Mouse (Mus musculus) limb, embryonic 15.5 days (tissue): ENCODE measurements around the gene Ccdc93. TPM values are rescaled to one million over a fixed set of nuclear protein-coding genes. Genes with fewer than 3 reads are reported as not detected.

Experiments used
- ATAC-seq: fragments of 200-750 bp; cut with Nextera tagmentation; 2 replicates; pipeline ENCODE4 v1.8.0; 2017; ENCODE audit warnings: low read depth, moderate TSS enrichment; ENCODE audit not compliant: insufficient number of reproducible peaks, low FRiP score, low TSS enrichment
- H3K27ac ChIP-seq: fragments of 300-500 bp; sonication (generic); 2 replicates; pipeline ENCODE4 v1.5.1; 2015; ENCODE audit warnings: moderate library complexity, mild to moderate bottlenecking, inconsistent platforms
- H3K27me3 ChIP-seq: fragments of 300-500 bp; sonication (generic); 2 replicates; pipeline ENCODE4 v1.6.1; 2015; ENCODE audit warnings: inconsistent platforms
- H3K36me3 ChIP-seq: fragments of 300-500 bp; sonication (generic); 2 replicates; pipeline ENCODE4 v1.6.1; 2015; ENCODE audit warnings: inconsistent platforms
- H3K4me1 ChIP-seq: fragments of 300-500 bp; sonication (generic); 2 replicates; pipeline ENCODE4 v1.6.1; 2015; ENCODE audit warnings: inconsistent platforms
- H3K4me2 ChIP-seq: fragments of 300-500 bp; sonication (generic); 2 replicates; pipeline ENCODE4 v1.6.1; 2015; ENCODE audit warnings: mild to moderate bottlenecking, inconsistent platforms
- H3K4me3 ChIP-seq: fragments of 300-500 bp; sonication (generic); 2 replicates; pipeline ENCODE4 v1.5.1; 2015; ENCODE audit warnings: mild to moderate bottlenecking, inconsistent platforms
- H3K9ac ChIP-seq: fragments of 300-500 bp; sonication (generic); 2 replicates; pipeline ENCODE4 v1.6.1; 2015; ENCODE audit warnings: inconsistent platforms
- H3K9me3 ChIP-seq: fragments of 300-500 bp; sonication (generic); 2 replicates; pipeline ENCODE4 v1.6.1; 2016; ENCODE audit warnings: inconsistent platforms
- WGBS: fragments of 180-500 bp; shearing (Covaris S2); methylation state at CpG from one replicate; pipeline ENCODE4 v1.1.7; 2015; 5-methylcytosine and 5-hydroxymethylcytosine counted together
- polyA plus RNA-seq: library from polyadenylated mRNA; unstranded; fragments of >200 nt; fragmentation: Nextera tagmentation; extraction: Ambion mirVana; gene quantifications from 2 replicates; pipeline ENCODE4 v1.2.1, GENCODE M21; 2015

The Ccdc93 gene
- polyA plus RNA-seq, 1 experiment from 2014 or later = 14.3 TPM

DNA sequence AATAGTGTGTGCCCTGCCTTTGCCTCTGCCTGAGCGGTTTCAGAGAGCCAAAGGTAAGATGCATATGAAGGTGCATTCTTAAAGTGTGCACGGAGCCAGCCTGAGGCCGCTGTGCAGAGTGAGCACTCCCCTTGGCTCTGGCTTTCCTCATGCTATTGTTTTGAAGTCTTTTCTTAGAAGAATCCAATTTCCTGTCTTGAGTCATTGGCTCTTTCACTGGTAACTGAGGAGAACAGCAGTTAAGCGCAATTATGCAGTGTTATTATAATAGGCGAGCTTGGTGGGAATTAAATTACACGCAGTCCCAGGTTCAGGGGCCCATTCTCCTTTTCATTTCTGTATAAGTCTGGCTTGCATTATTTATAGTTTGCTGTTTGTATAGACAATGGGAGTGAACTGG lies 21.6 kb downstream of the Ccdc93 start:
- H3K36me3 ChIP-seq = peaks cover 44% of the 10 kb centered on the region
- no peaks in the 10 kb centered on the region for H3K27me3 ChIP-seq
- no peak for ATAC-seq
- no peak overlapping the region for H3K4me2 ChIP-seq
- H3K4me1 ChIP-seq = no peaks in the 10 kb centered on the region; the same call in 1 of the 2 replicates
- H3K9ac ChIP-seq = no peak overlapping the region
- 53% methylated on average over 6 of the region's 6 CpGs for WGBS
- H3K4me3 ChIP-seq = no peak overlapping the region
- H3K9me3 ChIP-seq = no peaks in the 10 kb centered on the region
- peak overlapping the region; percentile 22; the same call in 1 of the 2 replicates for H3K27ac ChIP-seq

DNA sequence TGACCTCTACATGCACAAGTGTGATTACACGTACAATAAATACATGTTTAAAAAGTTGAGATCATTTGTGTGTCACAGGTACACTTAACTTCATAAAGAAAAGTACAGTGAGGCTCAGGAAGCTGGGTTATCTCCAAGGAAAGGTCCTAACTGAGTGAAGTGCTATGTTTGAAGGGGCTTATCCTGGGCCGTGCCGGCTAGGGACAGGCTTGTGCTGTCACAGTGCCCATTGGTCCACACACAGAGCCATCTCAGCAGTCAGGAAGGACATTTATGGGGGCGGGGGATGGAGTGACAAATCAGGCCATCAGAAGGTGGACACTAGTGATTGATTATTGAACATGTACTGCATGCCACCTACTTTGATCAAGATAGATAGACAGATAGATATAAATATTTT lies 22.2 kb downstream of the Ccdc93 start:
- no peak for ATAC-seq
- Histone ChIP-seq H3K9me3 (no peaks in the 10 kb centered on the region), H3K27ac (no peak overlapping the region)

DNA sequence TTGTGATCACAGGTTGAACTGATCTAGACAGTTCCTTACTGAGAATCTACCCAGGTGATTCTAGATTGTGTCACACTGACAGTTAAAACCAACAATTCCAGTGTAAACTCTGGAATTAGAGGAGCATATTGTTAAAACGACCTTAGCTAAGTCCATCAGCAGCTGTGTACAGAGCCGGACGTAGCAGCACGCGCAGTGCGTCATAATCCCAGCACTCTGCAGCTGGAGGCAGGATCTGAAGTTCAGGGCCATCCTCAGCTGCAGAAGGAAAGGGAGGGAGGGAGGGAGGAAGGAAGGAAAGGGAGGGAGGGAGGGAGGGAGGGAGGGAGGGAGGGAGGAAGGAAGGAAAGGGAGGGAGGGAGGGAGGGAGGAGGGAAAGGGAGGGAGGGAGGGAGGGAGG lies 24.1 kb downstream of the Ccdc93 start:
- Histone ChIP-seq H3K4me2 (no peak overlapping the region), H3K27me3 (no peaks in the 10 kb centered on the region), H3K9me3 (no peaks in the 10 kb centered on the region), H3K27ac (no peak overlapping the region), H3K9ac (no peak overlapping the region), H3K4me3 (no peak overlapping the region), H3K4me1 (no peaks in the 10 kb centered on the region; the same call in 1 of the 2 replicates), H3K36me3 (peaks cover 26% of the 10 kb centered on the region)
- WGBS = 62% methylated on average over 6 of the region's 6 CpGs
- no peak for ATAC-seq

More for the DNA sequence above, 22.2 kb downstream of the Ccdc93 start:
- H3K27me3 ChIP-seq = no peaks in the 10 kb centered on the region
- peaks cover 40% of the 10 kb centered on the region for H3K36me3 ChIP-seq
- H3K9ac ChIP-seq = no peak overlapping the region
- 88% methylated on average over 4 of the region's 4 CpGs for WGBS
- no peak overlapping the region for H3K4me2 ChIP-seq
- H3K4me3 ChIP-seq = no peak overlapping the region
- H3K4me1 ChIP-seq = no peaks in the 10 kb centered on the region; the same call in 1 of the 2 replicates

- peaks cover 41% of the 10 kb centered on the region for H3K36me3 ChIP-seq
- H3K4me2 ChIP-seq = no peak overlapping the region
- no peaks in the 10 kb centered on the region for H3K27me3 ChIP-seq
- no peak for ATAC-seq
- no peaks in the 10 kb centered on the region for H3K4me1 ChIP-seq
- WGBS = 70% methylated on average over 6 of the region's 6 CpGs
- H3K27ac ChIP-seq = no peak overlapping the region
- H3K4me3 ChIP-seq = no peak overlapping the region
- no peaks in the 10 kb centered on the region for H3K9me3 ChIP-seq
- H3K9ac ChIP-seq = no peak overlapping the region
Measured at GRCm38 (mm10) chr1:121460077-121460476, 29.2 kb downstream of the Ccdc93 start.

- Histone ChIP-seq H3K9me3 (no peaks in the 10 kb centered on the region), H3K9ac (no peak overlapping the region), H3K36me3 (peaks cover 45% of the 10 kb centered on the region), H3K27ac (no peak overlapping the region), H3K4me2 (no peak overlapping the region), H3K27me3 (no peaks in the 10 kb centered on the region), H3K4me1 (no peaks in the 10 kb centered on the region), H3K4me3 (no peak overlapping the region)
- WGBS = 79% methylated on average over 7 of the region's 7 CpGs
- no peak for ATAC-seq
Measured at GRCm38 (mm10) chr1:121461895-121462294, 31.0 kb downstream of the Ccdc93 start.

DNA sequence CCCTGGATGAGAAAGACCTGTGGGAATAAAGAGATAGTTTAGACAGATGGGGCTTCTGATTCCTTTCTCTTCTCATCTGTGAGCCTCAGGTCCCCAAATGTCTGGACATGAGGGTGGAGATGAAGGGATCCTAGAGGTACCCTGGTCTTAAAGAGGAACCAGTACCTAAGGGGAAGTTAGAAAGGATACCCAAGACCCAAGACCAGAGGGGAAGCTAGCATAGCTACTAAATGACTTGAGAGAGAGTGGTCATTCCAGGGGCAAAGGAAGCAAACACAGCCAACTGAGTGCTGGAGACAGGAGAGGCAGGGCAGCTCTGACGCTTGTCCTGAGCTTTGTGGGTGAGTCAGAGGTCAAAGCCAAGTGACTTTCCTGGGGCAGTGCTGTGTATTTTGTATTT lies 31.8 kb downstream of the Ccdc93 start:
- ATAC-seq = no peak
- no peaks in the 10 kb centered on the region for H3K9me3 ChIP-seq
- no peak overlapping the region for H3K4me3 ChIP-seq
- H3K27ac ChIP-seq = no peak overlapping the region
- H3K36me3 ChIP-seq = peaks cover 45% of the 10 kb centered on the region
- no peak overlapping the region for H3K9ac ChIP-seq
- H3K4me2 ChIP-seq = no peak overlapping the region
- WGBS = 77% methylated on average over 1 of the region's 1 CpGs
- no peaks in the 10 kb centered on the region for H3K27me3 ChIP-seq
- H3K4me1 ChIP-seq = no peaks in the 10 kb centered on the region

DNA sequence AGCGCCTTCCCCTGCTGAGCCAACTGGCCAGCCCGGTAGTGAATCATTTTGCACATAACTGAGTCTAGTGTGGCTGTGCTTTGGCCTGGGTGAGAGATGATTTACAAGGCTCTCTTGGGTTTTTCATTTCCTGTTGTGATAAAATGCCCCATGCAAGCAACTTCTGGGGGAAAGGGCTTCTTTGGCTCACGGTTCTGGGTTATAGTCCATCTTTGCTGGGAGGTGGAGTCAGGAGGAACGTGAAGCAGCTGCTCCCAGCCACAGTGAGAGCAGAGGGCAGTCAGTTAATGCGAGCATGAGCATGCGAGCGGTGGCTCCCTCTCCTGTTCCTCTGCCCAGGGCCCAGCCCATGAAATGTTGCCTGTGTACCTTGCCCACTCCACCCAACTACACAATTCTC lies 33.0 kb downstream of the Ccdc93 start:
- H3K9ac ChIP-seq = no peak overlapping the region
- H3K4me2 ChIP-seq = no peak overlapping the region
- H3K27me3 ChIP-seq = no peaks in the 10 kb centered on the region
- ATAC-seq = no peak
- 47% methylated on average over 7 of the region's 7 CpGs for WGBS
- peaks cover 46% of the 10 kb centered on the region for H3K36me3 ChIP-seq
- H3K4me3 ChIP-seq = no peak overlapping the region
- no peaks in the 10 kb centered on the region for H3K9me3 ChIP-seq
- H3K27ac ChIP-seq = no peak overlapping the region
- H3K4me1 ChIP-seq = no peaks in the 10 kb centered on the region

- no peak overlapping the region for H3K9ac ChIP-seq
- H3K27ac ChIP-seq = no peak overlapping the region
- H3K27me3 ChIP-seq = no peaks in the 10 kb centered on the region
- H3K36me3 ChIP-seq = peaks cover 53% of the 10 kb centered on the region
- H3K4me3 ChIP-seq = no peak overlapping the region
- no peak for ATAC-seq
- H3K9me3 ChIP-seq = no peaks in the 10 kb centered on the region
- WGBS = 70% methylated on average over 3 of the region's 3 CpGs
- no peaks in the 10 kb centered on the region for H3K4me1 ChIP-seq
- H3K4me2 ChIP-seq = no peak overlapping the region
Measured at GRCm38 (mm10) chr1:121466276-121466675, 35.4 kb downstream of the Ccdc93 start.

GRCm38 (mm10) chr1:121468271-121468670 lies 37.4 kb downstream of the Ccdc93 start:
- Histone ChIP-seq H3K36me3 (peaks cover 40% of the 10 kb centered on the region), H3K27me3 (no peaks in the 10 kb centered on the region), H3K4me2 (no peak overlapping the region), H3K27ac (no peak overlapping the region), H3K9ac (no peak overlapping the region), H3K9me3 (no peaks in the 10 kb centered on the region), H3K4me1 (no peaks in the 10 kb centered on the region), H3K4me3 (no peak overlapping the region)
- WGBS = 80% methylated on average over 2 of the region's 2 CpGs
- ATAC-seq = no peak

DNA sequence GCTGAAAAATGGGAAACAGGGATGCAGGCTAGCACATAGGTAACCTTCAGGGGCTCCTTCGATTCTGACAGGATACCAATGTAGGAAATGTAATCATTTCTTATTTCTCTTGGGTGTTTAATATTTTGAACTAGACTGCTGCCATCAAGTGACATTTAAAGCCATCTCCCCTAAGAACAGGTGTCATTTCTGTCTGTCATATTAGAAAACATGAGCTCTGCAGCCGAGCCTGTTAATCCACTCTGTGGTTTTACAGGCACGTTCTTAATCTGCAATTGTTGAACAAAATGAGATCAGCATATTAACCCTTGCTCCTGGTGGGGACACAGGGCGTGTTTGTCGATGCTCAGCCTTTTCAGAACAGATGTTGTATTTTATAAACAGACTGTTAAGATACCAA lies 40.7 kb downstream of the Ccdc93 start:
- no peak overlapping the region for H3K9ac ChIP-seq
- no peak overlapping the region for H3K4me3 ChIP-seq
- H3K36me3 ChIP-seq = peaks cover 31% of the 10 kb centered on the region
- 49% methylated on average over 5 of the region's 5 CpGs for whole genome bisulfite sequencing
- no peaks in the 10 kb centered on the region for H3K27me3 ChIP-seq
- no peak overlapping the region for H3K4me2 ChIP-seq
- no peak overlapping the region for H3K27ac ChIP-seq
- no peaks in the 10 kb centered on the region for H3K4me1 ChIP-seq
- ATAC-seq = no peak
- no peaks in the 10 kb centered on the region for H3K9me3 ChIP-seq

- H3K36me3 ChIP-seq = peaks cover 67% of the 10 kb centered on the region
Measured at GRCm38 (mm10) chr1:121477716-121478115, 46.9 kb downstream of the Ccdc93 start.

DNA sequence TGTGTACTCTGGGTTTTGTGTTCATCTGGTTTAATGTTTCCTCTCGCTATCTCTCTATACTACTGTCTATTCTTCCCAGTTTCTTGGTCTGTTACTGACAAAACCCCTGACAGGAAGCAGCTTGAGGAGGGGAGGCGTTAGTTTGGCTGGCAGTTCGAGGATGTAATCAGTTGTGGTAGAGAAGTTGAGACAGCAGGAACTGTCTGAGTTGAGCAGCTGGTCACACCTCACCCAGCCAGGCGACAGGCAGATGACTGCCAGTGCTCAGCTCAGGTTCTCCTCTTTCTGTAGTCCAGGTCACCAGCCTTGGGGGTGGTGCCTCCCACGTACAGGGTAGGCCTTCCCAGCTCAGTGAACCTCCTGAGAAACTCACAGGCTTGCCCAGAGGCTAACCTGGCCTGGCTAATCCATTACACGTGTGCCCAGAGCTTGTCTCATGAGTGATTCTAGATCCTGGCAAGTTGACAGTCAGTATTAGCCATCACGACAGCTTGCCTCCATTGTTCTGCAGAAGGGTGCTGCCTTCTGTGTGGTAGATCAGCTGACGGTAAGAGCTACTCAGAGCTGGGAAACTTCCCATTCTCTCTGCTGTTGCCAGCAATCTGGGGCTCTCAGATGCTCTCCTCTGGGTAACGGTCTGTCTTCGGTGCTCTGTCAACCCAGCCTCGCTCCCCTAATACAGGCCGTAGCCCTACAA lies 47.6 kb downstream of the Ccdc93 start:
- 84% methylated on average over 12 of the region's 12 CpGs for WGBS
- no peaks in the 10 kb centered on the region for H3K27me3 ChIP-seq
- H3K4me3 ChIP-seq = no peak overlapping the region
- no peaks in the 10 kb centered on the region for H3K4me1 ChIP-seq
- H3K9ac ChIP-seq = no peak overlapping the region
- H3K27ac ChIP-seq = no peak overlapping the region
- H3K36me3 ChIP-seq = peaks cover 74% of the 10 kb centered on the region
- no peaks in the 10 kb centered on the region for H3K9me3 ChIP-seq
- ATAC-seq = no peak
- no peak overlapping the region for H3K4me2 ChIP-seq

More at GRCm38 (mm10) chr1:121477716-121478115, 46.9 kb downstream of the Ccdc93 start:
- Histone ChIP-seq H3K4me1 (no peaks in the 10 kb centered on the region), H3K27ac (no peak overlapping the region), H3K9ac (no peak overlapping the region), H3K4me2 (no peak overlapping the region), H3K4me3 (no peak overlapping the region), H3K27me3 (no peaks in the 10 kb centered on the region), H3K9me3 (no peaks in the 10 kb centered on the region)
- WGBS = 91% methylated on average over 5 of the region's 5 CpGs
- no peak for ATAC-seq

GRCm38 (mm10) chr1:121479403-121479802 lies 48.6 kb downstream of the Ccdc93 start:
- H3K27ac ChIP-seq = no peak overlapping the region
- H3K4me2 ChIP-seq = no peak overlapping the region
- WGBS = 97% methylated on average over 5 of the region's 5 CpGs
- no peaks in the 10 kb centered on the region for H3K4me1 ChIP-seq
- no peak overlapping the region for H3K4me3 ChIP-seq
- no peak for ATAC-seq
- no peaks in the 10 kb centered on the region for H3K9me3 ChIP-seq
- no peak overlapping the region for H3K9ac ChIP-seq
- H3K36me3 ChIP-seq = peaks cover 70% of the 10 kb centered on the region
- H3K27me3 ChIP-seq = no peaks in the 10 kb centered on the region
